Mouse (Mus musculus): ENCODE results near the gene Cenpw.

DNA sequence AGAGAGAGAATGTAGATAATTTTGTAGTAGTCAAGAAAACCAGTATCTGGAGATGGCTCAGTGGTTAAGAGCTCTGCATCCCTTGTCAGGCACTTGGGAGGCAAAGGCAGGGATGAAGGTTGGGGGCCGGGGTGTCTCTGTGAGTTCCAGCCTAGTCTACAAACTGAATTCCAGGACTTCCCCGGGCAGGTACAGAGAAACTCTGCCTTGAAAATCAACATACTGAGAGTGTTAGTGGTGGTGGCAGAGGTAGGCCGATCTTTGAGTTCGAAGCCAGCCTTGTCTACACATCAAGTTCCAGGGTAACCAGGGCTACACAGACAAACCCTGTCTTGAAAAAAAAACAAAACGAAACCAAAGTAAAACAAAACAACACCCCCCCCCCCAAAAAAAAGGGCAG, 859 bp downstream of the Cenpw start:
- TF ChIP-seq CTCF (IDR thresholded peaks at IDR 0.05; ENCODE audit: borderline replicate concordance, insufficient read depth, low read depth, low read length) (no peak), POLR2A (IDR thresholded peaks at IDR 0.05; ENCODE audit: borderline replicate concordance, insufficient read depth, low read length) (no peak)
